Mouse (Mus musculus): ENCODE results near the gene Ankmy1. TPM values are rescaled to one million over a fixed set of nuclear protein-coding genes. Genes with fewer than 3 reads are reported as not detected.

Gene Ankmy1
- total RNA-seq, 2 experiments from 2014 or later: 0.32 TPM; not detected in 1

DNA sequence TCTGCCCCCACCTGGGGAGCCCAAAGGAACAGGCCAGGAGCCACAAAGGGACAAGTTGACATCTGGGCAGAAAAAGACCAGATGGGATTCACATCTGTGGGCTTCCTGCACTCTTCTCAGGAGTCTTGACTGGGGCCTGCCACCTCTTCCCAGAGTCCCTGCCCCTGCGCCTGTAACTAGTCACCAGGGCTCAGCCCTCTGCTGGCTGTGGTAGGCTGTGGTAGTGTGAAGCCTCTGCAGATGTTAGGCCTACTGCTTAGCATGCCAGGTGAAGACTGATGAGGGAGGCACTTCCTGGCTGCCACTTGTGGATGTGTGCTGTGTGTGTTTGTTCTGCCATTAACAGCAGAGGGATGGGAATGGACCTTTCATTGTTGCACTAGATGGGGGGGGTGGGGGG, 9.6 kb upstream of the Ankmy1 start:
- intact Hi-C loops (cut with DNase I): no loop called here

DNA sequence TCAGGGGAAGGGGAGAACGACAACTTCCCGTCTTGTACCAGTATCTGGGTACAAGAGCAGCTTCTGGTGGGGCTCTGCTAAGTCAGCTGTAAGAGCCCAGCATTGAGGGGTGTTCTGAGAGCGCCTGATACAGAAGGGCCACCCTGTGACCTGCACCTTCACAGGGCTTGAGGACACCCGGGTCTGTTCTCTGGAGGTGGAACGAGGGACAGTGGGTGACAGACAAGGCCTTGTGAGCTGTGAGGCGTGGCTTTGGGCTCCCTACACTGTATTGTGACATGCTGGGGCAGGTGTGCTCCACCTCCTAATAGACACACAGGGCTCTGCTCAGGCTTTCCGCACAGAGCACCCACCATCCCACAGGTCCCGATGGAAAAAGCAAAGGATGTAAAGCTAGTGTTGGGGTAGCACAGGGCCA, 9.0 kb upstream of the Ankmy1 start:
- no peak for DNase-seq
- intact Hi-C loops (cut with DNase I): loop anchor here (2.0 kb wide), 1 partner anchor 21 kb away; no protein-coding TSS in a partner anchor

More for the DNA sequence above, 9.6 kb upstream of the Ankmy1 start:
- no peak for DNase-seq

DNA sequence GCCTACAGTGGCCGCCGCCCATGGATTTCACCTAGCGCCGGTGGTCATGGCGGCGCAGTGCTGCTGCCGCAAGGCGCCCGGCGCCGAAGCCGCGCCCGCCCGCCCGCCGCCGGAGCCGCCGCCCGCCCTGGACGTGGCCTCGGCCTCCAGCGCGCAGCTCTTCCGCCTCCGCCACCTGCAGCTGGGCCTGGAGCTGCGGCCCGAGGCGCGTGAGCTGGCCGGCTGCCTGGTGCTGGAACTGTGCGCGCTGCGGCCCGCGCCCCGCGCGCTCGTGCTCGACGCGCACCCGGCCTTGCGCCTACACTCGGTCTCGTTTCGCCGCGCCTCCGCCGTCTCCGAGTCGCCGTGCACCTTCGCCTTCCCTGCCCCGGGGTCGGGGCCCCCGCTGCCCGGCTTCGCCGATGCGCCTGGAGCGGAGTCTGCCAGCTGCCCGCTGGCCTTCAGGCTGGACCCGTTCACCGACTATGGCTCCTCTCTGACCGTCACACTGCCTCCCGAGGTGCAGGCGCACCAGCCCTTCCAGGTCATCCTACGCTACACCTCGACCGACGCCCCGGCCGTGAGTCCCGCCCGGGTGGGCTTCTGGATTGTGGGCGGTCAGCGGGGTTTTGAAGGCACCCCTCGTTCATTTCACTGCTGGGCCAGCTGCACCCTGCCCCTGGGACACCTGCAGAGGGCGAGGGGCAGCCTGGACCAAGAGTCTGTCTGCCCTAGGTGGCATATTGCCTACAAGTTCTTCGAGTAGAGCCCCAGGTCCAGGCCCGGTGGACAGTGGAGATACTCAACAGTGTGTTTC, 8.4 kb upstream of the Ankmy1 start:
- peak; percentile 75 to 77 for DNase-seq
- intact Hi-C loops (cut with DNase I): loop anchor here (2.0 kb wide), 1 partner anchor 22 kb away; no protein-coding TSS in a partner anchor

DNA sequence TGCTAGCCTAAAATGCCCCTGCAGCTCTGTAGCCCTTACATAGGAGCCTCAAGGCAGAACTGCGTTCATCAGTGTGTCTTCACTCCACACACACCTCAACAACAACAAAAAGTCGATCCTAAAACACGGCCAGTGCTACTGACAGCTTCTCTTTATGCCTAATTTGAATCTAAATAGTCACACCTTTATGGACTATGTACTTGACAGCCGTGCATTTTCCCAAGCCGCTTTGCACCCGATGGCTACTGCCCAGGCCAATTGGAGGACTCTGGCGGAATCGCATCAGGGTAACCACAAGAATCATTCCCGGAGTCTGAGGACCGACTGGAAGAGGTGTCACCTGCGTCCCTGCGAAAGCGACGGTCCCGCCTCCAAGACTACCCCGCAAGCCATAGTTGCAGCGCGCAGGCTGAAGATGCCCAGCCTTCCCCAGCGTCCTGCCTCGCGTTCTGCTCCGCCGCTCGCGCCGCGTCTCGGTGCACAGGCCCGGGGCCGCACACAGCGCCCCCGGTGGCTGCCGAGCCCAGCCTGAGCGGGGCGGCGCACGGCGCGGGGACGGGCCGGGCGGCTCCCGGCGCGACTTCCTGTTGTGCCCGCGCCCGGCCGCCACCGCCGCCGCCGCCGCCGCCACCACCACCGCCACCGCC, 7.7 kb upstream of the Ankmy1 start, which contains the start of gene Rnpepl1:
Rnpepl1 (plus strand) TSS at position 545 of the 647 bp plus-strand sequence.
- intact Hi-C loops (cut with DNase I): loop anchor here (2.0 kb wide), 1 partner anchor 22 kb away; no protein-coding TSS in a partner anchor
- DNase-seq: peak; percentile 80 to 82

DNA sequence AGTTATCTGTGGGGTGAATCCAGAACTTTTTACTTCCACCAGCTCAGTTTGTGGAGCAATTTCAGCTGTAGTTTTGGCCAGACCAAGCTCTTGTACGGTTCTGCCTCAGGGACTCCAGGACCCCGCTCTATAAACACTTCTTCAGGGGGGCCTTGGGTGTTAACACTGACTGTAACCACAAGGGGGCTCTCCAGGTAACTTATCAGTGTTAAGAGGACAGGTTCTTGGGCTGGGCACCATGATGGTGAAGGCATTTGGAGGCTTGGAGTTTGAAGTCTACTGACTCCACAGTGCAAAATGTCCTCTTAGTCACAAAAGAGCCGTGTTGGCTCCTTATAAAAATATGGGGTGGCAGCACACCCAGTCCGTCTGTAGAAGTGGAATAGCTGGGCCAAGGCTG, 6.4 kb upstream of the Ankmy1 start:
- intact Hi-C loops (cut with DNase I): no loop called here

DNA sequence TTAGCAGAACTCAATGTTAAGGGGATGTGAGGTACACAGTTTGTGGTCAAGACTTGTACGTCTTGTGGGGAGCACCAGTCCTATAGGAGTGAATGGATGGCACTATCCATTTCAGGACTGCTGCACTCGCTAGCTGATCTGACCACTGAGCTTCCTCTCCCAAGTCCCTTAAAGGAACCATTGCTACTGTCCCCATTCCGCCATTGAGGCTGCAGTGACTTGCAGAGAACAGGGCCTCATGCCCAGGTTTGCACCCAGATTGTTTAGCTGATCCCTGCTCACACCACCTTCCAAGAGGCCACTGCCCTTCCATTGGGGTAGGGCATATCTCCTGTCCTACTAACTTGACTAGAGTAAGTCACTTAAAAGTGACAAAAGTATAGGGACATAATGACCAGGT, 6.0 kb upstream of the Ankmy1 start:
- intact Hi-C loops (cut with DNase I): no loop called here
- no peak for DNase-seq

More for the DNA sequence above, 6.4 kb upstream of the Ankmy1 start:
- no peak for DNase-seq

DNA sequence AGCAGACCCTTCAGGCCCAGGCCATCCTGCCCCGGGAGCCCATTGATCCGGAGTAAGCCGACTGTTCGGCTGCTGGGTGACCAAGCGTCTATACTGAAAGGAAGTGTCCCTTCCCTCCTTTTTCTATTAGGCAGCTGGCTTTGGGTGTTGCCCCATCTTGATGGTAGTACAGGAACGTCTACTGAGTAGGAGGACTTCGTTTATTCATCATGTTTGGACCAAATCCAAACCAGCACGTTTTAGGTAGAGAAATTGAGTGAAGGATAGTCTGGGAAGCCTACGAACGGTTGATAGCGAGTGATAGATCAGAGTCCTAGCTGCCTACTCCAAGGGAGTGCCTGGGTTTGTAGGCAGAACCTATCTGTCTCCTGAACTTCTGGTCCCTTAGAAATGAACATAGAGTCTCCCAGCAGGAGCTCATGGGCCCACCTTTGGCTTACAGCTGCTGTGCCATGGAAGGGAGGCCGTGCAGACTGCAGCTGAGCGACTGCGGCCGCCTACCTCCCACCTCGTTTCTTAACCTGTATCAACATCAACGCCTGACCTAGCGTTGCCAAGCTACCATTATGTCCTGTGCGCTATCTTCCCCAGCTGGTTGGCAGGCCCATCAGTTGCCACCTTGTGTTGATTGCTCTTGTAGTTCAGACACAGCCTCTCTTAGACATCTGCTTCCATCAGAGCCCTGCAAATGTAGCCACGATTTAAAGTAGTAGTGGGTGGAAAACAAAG, 5.1 kb upstream of the Ankmy1 start:
- no peak for DNase-seq
- intact Hi-C loops (cut with DNase I): loop anchor here (2.0 kb wide), 1 partner anchor 209 kb away; no protein-coding TSS in a partner anchor

DNA sequence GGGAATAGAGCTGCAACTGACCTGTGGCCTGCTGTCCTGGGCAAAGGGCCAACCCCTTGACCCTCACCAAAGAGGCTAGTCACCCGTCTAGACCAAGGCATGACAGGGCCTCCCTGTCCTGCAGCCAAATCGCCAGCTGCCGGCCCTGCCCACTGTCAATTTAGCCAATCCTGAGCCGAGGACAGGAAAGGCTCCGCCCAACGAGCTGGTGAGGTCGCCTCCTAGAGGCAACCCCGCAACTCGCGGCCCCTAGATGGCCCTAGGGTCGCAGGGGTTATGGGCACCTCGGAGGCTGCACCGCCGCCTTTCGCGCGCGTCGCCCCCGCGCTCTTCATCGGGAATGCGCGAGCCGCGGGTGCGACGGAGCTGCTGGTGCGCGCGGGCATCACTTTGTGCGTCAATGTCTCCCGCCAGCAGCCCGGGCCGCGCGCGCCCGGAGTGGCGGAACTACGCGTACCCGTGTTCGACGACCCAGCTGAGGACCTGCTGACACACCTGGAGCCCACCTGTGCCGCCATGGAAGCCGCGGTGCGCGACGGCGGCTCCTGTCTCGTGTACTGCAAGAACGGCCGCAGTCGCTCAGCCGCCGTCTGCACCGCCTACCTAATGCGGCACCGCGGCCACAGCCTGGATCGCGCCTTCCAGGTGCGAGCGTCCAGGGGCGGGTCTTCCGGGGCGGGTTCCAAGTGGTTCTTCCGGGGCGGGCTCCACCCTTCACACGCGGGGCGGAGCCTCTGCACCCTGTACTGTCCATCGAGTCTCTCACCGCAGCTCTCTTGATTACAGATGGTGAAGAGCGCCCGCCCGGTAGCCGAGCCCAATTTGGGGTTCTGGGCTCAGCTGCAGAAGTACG, 4.3 kb upstream of the Ankmy1 start, which contains the start of gene Dusp28:
Dusp28 (plus strand) TSS at position 203 of the 853 bp plus-strand sequence.
- intact Hi-C loops (cut with DNase I): loop anchor here (2.0 kb wide), 1 partner anchor 208 kb away; no protein-coding TSS in a partner anchor
- peak; percentile 92 for DNase-seq

DNA sequence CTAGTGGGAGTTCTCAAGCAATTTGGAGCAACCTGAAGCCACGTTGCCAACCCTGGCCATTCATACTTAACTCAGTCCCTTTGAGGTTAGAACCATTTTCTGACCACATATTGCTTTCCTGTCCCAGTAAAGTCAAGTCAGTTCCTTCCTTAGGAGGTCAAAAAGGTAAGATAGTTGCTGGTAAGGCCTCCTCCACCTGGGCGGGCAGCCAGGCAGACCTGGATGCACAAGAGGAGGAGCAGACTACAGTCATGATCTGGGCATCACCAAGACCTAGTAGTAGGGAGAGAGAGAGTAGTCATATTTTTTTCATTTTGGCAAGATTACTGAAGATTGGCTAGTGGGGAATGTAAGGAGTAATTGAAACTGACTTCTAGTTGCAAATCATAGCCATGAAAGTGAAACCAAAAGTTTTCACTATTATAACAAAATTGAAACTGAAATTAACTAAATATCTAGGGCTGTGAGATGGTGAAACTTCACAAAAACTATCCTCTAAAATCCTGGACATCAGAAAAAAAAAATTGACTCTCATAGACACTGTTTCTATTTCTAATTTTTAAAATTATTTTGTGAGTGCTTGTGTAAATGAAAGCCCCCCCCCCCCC, 3.1 kb upstream of the Ankmy1 start:
- intact Hi-C loops (cut with DNase I): loop anchor here (2.0 kb wide), 1 partner anchor 207 kb away; no protein-coding TSS in a partner anchor
- no peak for DNase-seq

DNA sequence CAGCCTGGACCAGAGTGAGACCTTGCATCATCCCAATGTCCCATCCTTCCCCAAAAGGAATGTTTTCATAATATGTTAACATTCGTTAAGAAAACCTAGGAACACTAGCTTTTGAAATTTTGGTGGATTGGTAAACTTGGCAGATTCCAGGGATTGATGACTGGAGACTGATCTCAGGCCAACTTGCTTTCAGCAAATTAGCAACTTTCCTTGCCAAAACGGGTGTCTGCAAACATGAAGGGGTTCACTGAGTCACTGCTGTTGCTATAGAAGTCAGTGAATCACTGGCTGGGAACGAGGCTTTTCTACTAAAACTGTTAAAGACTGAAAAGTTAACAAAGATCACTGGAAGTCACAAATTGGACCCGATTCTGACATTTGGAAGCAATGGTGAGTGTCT, 921 bp upstream of the Ankmy1 start:
- no peak for DNase-seq

DNA sequence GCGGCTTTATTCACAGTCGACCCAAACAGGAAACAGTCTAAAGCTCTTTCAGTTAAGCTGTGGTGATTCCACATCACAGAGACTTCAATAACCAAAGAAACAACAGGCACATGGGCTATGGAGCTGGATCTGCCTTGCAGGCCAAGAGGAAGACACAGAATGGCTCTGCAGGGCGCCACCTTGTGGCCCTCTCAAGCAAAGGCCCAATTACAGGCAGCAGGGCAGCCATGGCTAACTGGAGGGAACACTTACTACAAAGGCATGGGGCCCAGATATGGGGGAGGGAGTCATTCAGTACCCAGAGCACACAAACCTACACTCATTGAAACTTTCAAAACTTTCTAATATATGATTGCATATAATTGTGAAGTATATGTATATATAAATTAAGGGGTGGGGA, 7.6 kb downstream of the Ankmy1 start:
- peak; percentile 80 to 85 for DNase-seq
- intact Hi-C loops (cut with DNase I): loop anchor here (5.0 kb wide), 2 partner anchors 53 to 248 kb away; partner anchors contain the start of gene Otos

More for the DNA sequence above, 921 bp upstream of the Ankmy1 start:
- intact Hi-C loops (cut with DNase I): no loop called here

DNA sequence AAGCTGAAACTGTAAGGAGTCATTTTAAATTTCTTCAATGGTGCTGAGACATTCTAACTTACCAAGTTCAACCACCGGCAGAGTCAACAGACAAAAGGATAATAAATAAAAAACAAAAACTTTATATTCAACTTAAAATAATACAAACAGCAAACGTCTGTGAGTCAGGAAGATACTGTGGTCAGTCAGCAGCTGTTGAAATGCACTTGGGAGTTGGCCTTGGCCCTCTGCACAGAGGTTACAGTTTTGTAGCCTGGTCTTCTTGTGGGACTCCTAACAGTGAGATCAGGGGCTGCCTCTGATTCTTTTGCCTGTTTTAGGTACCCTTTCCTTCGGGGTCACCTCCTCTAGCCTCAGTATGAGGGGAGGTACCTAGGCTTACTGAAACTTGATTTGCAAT, 8.8 kb downstream of the Ankmy1 start:
- intact Hi-C loops (cut with DNase I): no loop called here
- no peak for DNase-seq

DNA sequence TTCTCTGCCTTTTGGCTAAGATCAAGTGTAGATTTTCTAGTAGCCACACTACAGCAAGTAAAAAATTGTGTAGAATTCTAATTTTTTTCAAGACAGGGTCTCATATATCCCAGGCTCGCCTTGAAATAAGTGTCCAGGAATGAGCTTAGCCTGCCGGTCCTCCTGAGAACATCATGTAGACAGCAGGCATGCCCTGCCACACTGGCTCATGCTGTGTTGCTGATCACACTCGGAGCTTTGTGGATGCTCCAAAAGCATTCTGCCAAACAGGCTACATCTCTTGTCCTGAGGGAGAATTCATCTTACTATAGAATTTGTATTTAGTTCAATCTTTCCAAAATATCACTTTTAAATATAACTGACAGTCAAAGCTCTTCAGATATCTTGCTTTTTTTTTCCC, 9.9 kb downstream of the Ankmy1 start:
- intact Hi-C loops (cut with DNase I): no loop called here
- no peak for DNase-seq

DNA sequence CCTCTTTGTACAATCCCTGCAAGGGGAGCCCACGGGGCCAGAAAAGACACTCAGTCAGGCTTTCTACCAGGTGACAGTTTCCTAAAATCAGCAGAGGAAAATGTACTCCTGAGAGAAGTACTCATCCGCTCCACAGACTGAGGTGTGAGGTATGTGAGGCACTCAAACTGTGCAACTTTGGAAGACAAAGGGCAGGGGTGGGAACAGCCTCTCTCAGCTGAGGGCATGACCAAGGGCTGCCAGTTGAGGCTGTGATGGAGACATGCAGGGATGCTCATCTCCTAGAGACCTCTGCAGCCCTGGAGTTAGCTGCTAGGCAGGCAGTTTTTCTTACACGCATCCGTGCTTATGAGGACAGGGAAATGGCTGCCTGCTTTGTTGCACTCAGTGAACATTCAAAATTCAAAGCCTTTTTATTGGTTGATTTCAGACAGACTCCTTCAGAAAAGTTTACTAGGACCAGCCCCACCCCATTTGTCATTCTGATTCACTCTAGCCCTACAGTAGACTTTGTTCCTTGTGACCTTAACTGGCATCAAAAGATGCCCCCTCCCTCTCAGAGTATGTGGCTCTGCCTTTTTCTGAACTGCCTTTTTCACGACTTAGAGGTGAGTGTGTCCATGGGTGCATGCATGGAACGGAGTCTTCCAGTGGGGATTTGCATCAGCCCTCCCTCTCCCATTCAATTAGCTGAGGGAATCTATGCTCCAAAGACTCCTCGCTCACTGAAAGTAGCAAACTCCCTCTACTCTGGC, 13.6 kb downstream of the Ankmy1 start:
- intact Hi-C loops (cut with DNase I): no loop called here
- no peak for DNase-seq

DNA sequence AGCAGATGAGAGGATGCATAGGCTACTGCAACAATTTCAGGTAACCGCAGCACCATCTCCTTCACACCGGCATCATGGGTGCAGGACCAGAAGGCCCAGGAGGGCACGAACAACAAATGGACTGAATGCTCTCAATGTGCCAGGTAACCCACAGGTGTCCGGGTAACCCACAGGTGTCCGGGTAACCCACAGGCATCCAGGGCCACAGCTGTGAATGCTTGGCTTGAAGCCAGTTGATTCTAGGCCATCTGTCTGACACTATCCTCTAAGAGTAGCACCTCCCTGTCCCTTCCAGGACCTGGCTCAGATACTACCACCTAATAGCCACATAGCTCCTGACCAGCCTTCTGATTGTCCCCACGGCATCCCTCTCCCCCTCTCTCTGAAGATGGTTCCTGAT, 20.7 kb downstream of the Ankmy1 start:
- DNase-seq: no peak
- intact Hi-C loops (cut with DNase I): no loop called here

DNA sequence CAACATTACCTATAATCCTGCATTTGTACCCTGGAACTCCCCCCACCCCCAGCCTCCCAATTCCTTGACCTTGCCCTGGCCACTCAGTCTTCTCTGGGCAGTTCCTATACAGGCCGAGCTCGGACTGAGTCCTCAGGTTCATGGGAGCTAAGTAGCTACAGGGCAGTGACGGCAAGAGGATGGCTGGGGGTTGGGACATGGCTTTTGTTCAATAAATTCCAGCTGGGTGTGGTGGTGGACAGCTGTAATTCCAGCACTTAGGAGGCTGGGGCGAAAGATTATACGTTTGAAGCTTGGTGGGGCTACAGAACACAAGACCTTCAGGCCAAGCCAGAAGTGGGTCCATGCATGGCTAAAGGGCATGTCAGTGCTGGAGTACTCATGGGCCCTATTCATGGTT, 22.6 kb downstream of the Ankmy1 start:
- intact Hi-C loops (cut with DNase I): no loop called here
- no peak for DNase-seq

DNA sequence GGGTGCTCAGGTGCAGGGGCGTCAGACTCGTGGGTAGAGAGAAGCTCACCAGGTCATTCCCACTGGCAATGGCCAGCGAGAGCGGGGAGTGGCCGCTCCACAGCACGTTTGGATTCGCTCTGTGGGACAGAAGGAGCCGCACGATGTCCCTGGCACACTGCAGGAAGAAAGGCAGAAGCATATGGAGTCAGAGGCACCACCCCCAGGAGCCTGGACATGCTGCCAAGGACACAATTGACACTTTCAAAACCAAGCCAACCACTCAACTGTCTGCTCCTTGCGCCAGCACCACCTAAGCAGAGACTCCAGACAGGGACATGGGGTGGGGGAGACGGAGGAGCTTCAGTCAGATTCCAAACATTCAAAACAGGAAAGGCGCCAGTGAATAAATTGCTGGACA, 23.4 kb downstream of the Ankmy1 start:
- intact Hi-C loops (cut with DNase I): no loop called here
- DNase-seq: no peak

DNA sequence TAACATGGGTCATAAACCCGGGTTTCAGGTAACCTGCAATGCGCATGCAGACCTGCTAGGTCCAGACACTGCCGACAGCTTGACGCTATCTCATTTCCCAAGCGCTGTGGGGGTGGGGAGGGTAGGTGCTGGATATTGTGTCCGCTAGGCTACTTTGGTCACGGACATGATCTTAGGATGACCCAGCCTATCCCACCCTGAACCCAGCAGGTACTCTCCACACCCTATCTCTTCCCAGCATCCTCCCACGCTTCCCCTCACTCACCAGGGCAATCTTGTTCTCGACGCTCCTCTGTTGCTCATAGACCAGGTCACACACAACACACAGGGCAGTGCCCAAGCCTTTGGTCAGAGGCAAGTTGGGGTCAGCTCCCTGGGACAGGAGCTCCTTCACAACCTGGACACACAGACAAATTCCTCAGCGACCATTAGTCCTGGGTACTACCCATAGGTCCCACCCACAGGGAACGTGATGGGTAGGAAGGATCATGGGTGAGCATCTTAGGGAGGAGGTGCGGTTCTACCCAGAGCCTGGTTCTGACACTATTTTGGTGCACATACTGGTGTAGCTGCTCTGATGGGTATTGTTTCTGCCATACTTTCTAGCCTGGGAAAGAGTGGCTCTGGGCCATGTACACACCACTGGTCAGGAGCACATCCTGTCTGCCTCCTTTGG, 24.5 kb downstream of the Ankmy1 start:
- DNase-seq: no peak
- intact Hi-C loops (cut with DNase I): no loop called here
